Mouse (Mus musculus) hematopoietic stem cell, adult 5-6 weeks (primary cell): ENCODE data around the gene Cryba4. TPM values are rescaled to one million over a fixed set of nuclear protein-coding genes. Genes with fewer than 3 reads are reported as not detected.

Experiments used
- ATAC-seq, 2 experiments: fragments of 125-278 bp in 1 of 2; replicated peaks in 1 of 2; 2 replicates each; pipeline ENCODE4 v1.8.0; 2016 to 2017; ENCODE audit warnings: inconsistent platforms in 2 of 2, mild to moderate bottlenecking in 2 of 2, moderate number of reproducible peaks in 2 of 2, low read depth in 1 of 2, moderate TSS enrichment in 1 of 2; ENCODE audit not compliant: low FRiP score in 2 of 2, poor library complexity in 2 of 2, severe bottlenecking in 2 of 2, insufficient read depth in 1 of 2, low TSS enrichment in 1 of 2
- total RNA-seq: library from RNA; stranded (forward); fragments of 172-1452, 232-1000 nt; gene quantifications from 2 replicates; pipeline ENCODE4 v1.2.3, GENCODE M21; 2017

Cryba4 gene
- total RNA-seq, 1 experiment from 2014 or later = not detected

DNA sequence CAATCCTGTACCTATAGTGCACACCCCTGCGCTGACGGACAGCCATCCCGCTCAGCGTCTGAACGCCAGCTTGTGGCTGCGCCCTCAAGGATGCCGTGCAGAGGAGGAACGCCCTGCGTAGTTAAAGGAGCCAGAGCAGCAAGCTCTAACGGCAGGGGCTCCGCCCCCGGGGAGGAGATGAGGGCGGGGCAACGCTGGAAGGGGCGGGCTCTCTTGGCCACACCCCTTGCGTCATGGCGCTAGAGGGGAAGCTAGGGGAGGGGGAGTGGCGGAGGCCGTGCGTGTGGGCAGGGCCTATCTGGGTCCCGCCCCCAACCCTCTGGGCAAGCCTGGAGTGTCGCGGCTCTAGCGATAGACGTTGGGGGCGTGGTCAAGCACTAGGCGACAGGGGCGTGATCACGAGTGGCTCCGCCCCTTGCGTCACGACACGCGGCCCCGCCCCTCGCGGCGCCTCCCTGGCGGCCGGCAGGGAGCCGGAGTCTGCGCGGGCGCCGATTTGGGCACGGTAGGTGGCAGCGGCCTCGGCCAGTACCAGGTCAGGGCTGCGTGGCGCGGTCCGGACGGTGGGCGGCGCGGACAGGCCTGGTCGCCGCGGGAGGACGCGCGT, 24.1 kb upstream of the Cryba4 start, which contains the start of gene Tpst2:
Tpst2 (plus strand) TSS at position 425 of the 607 bp plus-strand sequence.
- ATAC-seq = peak; percentile 82 to 84

DNA sequence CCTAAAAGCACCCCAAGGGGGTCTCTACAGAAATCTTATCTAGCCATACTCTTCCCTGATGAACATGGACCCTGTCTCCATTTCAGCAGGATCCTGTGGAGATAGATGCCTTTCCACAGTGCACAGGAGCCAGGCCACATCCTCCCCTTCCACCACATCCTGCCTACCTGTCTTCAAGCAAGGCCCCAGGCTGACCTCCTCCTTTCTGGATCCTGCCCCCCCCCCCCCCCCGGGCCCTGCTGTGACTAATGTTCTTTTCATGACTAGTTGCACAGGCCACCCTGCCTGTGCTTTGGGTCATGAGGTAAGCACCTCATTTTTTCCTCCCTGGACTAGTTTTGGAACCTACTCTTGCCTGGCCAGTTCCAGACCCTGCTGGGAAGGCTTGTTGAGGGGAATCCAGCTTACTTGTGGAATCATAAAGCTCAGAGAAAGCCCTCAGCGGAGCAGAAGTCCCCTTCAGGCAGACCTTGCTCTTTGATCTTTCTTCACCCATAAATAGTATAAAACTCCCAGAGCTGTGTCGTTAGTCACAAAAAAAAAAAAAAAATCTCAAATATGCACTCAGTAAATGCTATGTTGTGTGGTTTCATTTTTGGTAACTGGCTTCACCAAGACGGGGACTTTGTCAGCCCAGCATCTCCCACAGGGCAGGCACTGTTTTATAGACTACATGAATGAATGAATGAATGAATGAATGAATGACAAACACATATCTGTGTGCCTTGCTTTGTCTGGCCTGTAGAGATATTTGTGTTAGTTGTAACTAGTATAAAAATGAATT, 22.9 kb upstream of the Cryba4 start:
- ATAC-seq = no peak

DNA sequence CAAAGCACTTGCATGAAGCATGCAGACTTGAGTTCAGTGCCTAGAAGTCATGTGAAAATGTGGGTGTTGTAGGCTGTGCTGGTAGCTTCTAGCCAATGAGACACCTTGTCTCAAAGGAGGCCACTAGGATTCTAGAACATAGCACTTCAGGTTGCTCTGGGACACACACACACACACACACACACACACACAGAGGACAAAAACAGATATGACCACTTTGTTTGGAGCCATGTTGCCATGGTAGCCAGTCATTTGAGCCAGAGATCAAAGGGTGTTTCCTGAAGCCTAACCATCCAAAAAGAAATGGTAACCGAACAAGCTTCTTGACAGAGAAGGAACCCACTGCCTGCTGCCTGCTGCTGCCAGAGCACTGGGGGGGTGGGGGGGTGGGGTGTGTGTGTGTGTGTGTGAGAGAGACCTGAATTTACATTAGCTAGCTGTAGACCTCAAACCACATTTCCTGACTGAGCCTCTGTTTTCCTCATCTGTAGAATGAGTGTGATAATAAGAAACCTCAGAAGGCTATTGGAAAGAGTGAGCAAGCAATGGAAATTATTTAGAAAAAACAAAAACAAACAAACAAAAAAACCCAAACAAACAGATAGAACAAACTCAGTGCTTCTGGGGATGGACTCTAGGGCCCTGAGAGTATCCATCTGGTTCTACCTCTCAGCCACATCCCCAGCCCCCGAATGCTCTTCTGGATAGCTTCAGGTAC, 21.6 kb upstream of the Cryba4 start:
- ATAC-seq = no peak

DNA sequence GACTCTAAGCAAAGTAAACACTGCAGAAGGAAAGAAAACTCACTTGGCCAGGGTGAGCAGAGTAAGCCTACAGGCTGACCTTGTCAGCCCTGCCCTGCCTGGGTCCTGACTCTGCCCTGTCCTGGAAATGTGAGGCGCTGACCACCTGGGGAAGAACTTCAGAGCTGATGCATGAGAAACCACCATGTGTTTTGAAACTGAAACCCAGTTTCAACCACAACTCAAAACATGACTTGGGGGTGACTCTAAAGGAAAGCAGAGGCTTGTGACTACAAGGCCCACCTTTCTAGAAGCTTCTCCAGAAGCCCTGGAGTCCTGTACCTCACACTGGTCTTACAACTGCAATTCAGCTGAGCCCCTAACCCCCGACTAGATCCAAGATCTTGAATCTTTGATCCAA, 20.6 kb upstream of the Cryba4 start:
- no peak for ATAC-seq

DNA sequence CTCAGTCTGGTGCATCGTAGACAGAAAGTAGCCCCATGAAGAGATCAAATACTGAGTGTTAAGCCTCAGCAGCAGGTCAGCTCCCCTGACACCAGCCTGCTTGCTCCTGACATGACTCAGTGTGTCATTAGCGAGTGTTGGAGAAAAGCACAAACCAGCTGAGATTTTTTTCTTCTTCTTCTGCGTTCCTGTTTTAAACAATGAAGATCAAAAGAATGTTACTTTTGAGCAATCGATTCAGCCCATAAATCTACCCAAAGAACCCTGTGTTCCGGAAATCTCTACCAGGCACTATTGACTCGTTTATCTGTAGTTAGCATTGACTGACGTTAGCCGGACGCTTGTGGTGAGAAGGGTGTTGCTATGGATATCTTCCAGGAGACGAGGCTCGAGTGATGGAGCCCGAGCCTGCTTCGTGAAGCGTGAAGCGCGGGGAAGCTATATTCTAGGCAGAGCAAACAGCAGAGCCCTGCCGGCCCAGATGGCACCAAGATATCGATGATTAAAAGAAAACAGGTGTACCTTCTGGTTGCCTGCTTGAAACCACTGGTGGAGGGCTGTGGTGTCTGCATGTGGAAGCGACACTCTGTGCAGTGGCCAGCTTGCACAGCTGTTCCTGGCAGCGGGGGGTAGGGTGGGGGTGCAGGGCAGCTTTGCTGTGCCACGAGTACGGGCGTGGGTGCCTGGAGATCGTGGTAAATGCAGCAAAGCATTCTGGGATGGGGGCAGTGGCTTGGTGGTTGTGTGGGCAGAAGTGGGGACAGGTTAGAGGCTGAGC, 18.6 kb upstream of the Cryba4 start:
- ATAC-seq = peak in 1 of 2 experiments; percentile 11; a peak in 1 of 4 replicates

DNA sequence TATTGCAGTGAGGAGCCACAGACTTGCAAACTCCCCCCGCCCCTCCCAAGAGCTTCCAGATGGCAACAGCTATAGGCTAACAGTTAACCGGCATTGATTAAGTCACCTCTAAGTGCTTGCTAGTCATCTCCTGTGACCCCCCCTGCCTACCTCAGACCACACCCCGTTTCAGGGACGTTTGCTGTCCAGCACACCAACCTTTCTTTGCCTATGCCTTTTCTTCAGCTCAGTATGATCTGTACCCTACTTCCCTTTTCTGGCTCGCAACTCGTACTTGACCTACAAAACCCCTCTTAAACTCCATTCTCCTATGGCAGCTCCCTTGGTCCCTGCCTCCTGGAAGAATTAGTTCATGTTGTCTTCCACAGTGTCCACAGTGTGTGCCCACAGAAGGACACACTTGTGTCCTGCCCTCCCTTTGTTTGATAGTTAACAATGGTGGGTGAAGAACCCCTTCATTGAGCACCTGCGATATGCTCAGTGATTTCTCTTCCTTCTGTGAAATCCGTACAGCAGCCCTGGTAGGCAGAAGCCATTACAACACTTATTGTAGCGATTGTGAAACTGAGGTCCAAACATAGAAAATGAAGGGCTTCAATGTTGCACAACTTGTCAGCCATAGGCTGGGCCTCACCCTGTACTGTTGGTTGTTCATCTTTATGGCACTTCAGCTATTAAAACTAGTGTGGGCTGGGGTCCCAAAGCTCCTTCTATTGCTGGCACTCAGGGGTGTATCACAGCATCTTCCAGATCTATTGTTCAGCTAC, 13.9 kb upstream of the Cryba4 start:
- ATAC-seq = peak; percentile 56 to 60; a peak in 3 of 4 replicates

DNA sequence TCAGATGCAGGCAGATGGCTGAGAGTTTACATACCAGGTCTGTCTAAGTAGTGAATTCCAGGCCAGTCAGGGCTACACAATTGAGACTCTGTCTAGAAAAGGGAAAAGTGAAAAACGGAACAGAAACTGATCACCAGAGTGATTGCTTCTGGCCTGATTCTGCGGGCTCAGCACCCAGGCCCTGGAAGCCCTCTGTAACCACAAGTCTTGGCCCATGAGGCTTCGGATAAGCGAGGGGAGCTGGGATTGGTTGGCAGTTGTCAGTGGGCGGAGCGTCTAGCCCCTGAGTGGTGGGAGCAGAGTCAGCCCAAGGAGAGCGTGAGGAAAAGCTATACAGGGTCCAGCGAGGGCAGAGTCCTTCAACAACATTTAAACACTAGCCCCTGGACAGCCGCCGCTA, 13.2 kb upstream of the Cryba4 start:
- peak; percentile 75 to 88 for ATAC-seq

DNA sequence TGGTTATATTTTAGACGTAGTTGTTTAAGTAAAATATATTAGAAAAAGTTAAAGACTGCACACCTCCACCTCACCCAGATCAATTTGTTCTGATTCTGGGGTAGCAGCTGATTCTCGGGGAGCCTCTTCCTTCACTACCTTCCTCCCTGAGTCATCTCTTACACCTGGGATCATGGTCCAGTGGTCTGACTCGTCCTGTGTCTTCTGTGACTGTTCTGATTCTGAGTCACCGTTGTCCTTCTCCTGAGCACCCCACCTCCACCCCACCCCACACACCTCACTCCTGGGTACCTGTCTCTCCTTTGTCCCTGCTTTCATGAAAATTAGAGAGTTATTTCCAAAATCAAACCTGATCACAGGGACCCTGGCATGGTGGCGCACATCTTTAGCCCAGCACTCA, 12.8 kb upstream of the Cryba4 start:
- ATAC-seq = no peak

DNA sequence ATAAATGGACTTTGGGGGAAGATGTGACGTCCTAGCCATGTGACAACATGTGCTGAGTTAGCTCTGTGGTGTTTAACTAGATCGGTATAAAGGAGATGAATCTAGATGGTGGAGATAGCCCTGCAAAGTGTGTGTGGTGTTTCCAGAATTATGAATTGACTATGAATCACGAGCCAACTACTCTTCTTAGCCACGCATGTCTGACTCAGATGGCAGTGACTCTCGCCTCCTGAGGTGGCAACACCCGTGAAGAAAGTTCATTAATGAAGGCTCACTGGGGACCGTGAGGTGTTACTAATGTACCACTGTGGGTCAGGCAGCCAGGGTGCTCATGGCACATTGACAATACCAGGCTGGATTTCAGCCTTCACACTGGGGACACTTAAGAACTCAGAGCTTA, 11.8 kb upstream of the Cryba4 start:
- no peak for ATAC-seq

DNA sequence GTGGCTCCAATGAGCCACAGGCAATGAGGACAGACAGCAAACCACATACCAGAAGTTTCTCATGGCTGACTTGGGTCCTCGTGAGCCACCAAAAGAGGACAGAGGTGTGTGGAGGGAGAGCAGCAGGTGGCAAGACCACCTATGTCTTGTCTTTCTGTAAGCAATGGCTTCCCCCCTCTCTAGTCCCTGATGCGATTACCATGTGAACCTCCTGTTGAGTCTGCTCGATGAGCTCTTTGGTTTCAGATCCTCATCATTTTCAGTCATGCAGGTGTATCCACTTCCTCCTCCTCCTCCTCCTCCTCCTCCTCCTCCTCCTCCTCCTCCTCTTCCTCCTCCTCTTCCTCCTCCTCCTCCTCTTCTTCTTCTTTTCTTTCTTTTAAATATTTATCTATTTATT, 8.5 kb upstream of the Cryba4 start:
- ATAC-seq = no peak

DNA sequence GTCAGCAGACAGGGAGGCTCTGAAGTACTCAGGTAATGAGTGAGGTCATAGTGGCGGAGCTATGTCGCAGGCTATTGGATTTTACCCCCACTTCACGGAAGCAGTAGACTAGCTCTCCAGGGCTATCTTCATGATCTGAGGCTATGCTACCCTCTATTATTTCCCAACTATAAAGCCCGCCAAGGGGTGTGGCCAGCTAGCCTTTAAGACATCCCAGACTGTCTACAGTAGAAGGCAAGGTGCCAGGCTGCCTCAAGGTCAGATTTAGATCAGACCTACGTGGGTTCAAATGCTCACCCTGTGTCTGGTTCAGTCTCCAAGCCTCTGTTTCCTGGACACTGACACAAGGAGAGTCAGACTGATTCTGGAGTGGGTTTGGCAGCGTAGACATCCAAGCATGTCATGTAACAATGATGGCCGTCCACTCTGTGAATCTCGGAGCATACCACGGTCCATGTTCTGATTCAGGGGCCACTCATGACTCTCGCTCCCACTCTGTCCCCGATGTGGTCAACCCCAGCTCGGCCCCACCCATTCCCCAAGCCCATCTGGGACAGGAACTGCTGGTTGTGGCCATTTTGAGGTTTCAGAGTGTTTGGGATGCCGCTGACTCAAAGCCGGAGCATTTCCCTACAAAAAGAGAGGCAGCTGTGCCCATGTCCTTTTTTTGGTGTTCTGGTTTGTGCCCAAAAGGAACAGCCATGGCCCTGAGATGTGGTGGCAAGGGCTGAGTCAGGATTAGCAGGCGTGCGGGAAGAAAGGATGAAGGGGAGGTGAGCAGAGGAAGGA, 7.7 kb upstream of the Cryba4 start:
- ATAC-seq = no peak

DNA sequence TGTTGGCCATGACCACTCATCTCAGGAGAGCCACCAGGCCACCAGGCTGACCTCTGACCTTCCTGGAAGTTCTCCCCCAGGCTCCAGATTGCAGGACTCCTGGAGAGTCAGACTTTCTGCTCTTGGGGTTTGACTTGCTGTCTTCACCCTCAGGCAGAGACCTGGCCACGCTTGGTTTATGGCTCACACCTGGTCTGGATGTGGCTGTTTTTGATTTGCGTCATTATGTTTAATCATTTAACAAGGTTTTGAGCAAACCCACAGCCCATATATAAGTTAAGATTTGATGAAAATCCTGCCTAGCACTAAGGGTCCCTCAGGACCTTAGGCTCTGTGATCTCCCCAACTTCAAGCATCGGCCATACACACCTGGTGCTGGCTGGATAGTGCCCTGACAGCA, 5.6 kb upstream of the Cryba4 start:
- no peak for ATAC-seq

DNA sequence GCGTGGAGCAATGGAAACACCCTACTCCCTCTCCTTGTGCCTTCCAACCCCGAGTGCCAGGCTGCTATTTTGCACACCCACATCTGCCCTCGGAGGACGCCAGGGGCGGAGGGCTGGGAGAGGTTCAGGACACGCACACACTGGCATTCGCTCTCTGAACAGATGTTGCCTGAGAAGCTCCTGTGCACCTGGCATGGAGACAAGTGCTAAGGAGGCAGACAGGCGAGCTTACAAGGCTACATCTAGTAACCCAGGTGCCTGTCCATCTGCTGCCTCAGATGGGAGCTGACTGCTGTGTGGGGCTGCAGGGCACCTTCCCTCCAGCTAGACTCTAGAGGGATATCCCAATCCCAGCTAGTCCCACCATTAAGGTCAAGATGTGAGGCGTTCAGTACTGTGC, 4.1 kb upstream of the Cryba4 start:
- no peak for ATAC-seq

DNA sequence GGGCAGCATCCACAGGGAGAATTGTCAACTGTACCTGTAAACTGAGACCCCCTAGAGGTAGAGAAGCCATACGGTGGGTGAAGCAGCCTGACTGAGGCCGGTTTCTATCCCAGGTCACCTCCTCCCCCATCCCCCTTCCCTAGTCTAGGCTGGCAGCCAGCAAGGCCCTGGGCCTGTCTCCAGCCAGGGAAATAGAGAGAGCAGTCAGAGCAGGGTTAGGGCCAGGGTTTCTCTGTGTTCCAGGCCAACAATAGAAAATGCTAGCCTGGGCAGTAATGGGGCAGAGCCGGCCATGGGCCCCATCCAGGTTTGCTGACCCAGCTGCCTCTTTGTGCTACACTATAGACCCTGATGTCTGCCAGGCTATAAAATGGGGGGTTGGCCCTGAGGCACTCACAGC, 3.1 kb upstream of the Cryba4 start, which contains the start of gene Crybb1:
Crybb1 (plus strand) TSS at position 390 of the 400 bp plus-strand sequence.
- ATAC-seq = no peak

DNA sequence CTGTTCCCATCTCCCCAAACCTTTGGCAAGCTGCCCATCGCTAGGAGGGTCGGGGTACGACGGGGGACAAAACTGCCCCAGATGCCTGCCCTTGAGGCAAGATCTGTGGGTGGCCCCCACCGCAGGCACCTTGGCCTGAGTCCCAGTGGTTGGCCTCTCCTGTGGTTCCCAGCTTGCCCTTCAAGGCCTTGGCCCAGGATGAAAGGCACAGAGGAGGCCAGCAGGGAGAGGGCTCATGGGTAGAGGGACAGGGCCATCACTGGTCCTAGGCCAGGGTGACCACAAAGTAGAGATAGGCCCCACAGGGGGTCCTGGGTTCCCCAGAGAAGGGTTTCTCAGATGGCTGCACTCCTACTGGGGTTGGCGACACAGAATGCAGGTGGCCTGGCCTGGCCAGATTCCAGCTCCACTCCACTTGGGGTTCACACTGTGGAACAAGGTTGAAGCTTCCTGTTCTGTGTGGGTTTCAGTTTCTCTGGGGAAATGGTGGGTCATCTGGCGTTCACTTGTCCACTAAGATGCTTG, 2.0 kb upstream of the Cryba4 start:
- peak; percentile 54 to 62 for ATAC-seq

DNA sequence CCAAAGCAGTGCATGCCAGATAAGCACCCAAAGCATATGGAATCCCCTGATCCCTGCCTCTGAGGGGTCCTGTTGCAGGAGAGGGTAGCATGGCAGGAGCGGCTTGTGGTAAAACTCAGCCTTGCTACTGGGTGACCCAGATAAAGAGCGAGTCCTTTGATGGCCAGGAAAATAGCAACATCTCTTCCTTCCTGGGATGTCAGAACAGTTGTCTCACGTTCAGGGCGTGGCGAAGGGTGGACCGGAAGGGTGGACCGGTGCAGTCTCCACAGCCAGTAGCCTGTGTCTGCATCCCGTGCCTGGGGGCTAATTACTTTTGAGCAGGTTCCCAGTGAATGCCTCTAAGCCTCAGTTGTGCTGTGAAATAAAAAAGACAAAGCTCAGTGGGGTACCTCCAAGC, 851 bp upstream of the Cryba4 start:
- ATAC-seq = no peak; a peak in 1 of 4 replicates
